Mouse (Mus musculus) spleen, postnatal 10 days (tissue): ENCODE results near the gene Zfp423.
A peak's percentile ranks its signal among the peaks of the same experiment; 100 is the strongest.
"Not testable (repeated sequence)": the region's sequence is repeated elsewhere in the genome, so short reads cannot be mapped to it uniquely, and the experiment has no call there.

ENCODE experiments used
- DNase-seq, 2 experiments: peaks; one replicate each; pipeline ENCODE4 v3.0.0; 2021 to 2022; ENCODE audit warnings: low spot score in 2 of 2

Gene Zfp423

GRCm38 (mm10) chr8:87904108-87904507, 55.3 kb downstream of the Zfp423 start:
- DNase-seq: no peak

DNA sequence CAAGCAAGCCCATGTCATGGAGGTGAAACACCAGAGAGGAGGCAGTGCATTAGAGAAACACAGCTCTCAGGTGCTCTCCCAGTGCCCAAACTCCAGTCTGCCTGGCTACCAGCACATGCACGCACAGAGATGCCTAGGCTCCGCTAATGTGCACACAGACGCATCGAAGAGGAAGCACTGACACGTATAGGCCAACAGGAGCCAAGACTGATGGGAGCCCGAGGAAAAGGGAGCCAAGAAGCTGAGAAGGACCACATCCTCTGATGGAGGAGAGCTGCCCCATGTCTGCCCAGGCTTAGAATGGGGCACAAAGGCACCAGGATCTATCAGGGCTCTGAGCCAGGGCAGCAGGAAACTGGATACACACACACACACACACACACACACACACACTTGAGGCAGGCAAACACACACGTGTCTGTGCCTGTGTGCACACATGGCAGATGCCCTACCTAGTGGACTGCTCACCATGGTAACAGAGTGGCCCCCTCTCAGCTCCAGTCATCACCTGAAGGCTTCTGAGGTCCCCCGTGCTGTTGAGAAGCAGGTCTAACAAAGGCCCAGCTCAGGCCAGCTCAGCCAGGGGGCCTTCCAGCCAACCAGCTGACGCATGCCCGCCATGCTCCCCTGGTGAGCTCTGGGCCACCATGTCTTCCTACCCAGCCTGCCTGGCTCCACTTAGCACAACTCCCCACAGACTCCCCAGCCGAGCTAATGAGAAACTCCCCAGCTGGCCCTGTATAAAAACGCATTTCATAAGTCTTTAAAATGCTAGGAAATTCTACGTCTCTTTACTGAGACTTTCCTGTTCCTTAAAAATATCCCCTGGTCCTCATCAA, 64.0 kb downstream of the Zfp423 start:
- DNase-seq: no peak

- DNase-seq: no peak
Measured at GRCm38 (mm10) chr8:87894287-87894686, 65.1 kb downstream of the Zfp423 start.

GRCm38 (mm10) chr8:87893547-87893946, 65.8 kb downstream of the Zfp423 start:
- DNase-seq: no peak

DNA sequence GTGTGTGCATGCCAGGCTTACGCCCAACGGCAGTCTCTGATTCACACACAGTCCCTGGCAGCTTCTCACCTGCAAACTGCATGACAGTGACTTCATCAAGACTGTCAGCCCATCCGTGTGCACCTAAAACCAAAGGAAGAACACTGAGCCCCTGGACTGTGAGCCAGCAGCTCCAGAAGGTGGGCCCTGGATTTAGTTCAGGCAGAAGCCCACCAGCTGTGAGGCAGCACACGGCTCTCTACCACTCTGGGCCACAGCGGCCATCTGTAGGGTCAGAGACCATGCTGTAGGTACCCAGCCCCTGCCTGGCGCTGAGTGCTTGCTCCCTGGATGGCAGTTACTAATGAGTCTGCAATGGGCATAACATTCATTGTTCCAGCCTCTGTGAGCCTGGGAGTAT, 66.5 kb downstream of the Zfp423 start:
- DNase-seq: no peak

DNA sequence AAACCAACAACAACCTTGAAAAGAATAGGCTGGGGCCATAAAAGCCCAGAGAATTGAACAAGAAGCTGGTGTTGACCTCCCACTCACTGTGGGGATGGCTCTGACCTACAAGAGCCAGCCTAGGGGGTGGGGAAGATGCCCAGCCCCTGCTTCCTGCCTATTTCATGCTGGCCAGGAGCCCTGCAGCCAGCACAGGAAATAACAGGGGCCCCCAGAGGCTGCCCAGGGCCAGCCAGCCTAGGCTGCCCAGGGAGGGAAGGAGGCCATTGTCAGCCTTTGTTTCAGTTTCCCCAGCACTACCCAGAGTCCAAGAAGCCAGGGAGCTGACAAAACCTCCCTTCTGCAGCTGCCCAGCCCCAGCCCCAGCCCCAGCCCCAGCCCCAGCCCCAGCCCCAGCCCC, 67.5 kb downstream of the Zfp423 start:
- DNase-seq: no peak

DNA sequence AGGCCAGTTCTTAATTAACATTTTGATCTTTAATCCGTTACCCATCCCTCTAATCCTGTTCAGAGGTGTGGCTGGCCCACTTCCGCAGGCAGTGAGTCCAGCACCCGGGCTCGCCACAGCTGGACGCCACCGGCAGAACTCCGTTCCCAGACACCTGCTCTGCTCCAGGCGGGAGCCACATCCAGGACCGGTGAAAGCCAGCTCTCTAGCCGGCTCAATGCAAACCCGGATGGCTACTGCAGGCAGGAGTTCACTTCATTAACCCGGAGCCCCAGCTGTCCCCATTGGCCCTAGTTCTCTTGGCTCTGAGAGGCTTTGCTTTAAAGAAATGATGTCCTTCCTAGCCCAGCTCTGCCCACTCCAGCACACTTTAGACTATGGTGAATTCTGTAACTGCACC, 71.4 kb downstream of the Zfp423 start:
- DNase-seq: no peak

GRCm38 (mm10) chr8:87881088-87881487, 78.3 kb downstream of the Zfp423 start:
- no peak for DNase-seq

DNA sequence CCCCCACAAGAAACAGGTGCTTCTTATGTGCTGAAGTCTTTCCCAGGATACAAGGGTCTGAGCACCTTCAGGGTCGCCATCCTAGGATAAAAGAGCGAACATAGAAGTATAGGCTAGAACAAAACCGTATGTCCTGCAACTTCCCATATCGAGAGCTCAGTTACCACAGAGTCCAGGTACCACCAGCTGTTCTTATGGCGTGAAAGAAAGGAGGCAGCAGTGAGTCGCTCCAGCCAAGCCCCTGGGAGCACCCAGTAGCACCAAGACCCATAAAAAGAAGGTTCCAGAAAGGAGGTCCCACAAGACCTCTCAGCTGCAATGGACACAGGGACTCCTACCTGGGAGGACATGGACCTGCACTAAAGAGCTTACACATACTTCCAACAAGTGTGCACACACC, 83.5 kb downstream of the Zfp423 start:
- DNase-seq: no peak

DNA sequence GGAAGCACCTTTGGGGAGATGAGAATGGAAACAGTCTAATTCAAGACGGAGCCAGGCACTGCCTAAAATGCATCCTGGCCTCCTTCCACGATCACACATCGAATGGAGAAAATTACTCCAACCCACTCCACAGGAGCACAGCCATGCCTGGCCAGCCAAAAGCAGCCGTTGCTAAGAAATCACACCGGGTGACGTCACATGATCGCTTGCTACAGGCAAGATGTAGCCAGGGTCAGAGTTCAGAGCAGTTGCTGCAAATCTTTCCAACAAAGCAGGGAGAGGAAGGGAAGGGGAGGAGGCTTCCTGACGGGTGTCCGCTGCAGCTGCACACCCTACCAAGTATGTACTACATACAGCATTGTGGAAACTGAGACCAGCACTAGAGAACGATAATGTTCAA, 83.9 kb downstream of the Zfp423 start:
- DNase-seq: no peak

DNA sequence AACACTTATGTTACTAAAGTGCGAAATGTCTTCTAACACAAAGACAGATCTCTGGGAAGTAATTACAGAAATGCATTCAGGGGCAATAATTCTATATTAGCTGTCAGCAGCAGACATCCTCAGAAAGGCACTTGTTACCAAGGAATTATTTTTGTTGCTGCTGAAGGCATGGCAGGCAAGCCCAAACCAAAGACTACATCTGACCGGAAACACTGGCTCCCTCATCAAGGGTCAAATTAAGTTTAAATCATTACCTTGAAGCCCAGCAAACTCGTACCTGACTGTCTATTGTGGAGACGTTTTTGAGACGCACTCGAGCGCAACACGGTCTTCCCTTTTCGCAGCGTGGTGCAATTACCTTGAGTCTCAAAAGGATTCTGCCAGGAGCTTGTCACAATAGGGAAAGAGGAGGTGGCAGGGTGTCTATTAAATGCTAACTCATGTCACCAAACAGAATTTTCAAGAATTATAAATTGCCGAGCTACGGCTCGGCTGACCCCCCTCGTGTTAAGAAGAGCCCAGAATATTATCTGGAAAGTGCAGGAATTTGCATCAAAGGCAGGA, 86.3 kb downstream of the Zfp423 start:
- no peak for DNase-seq

DNA sequence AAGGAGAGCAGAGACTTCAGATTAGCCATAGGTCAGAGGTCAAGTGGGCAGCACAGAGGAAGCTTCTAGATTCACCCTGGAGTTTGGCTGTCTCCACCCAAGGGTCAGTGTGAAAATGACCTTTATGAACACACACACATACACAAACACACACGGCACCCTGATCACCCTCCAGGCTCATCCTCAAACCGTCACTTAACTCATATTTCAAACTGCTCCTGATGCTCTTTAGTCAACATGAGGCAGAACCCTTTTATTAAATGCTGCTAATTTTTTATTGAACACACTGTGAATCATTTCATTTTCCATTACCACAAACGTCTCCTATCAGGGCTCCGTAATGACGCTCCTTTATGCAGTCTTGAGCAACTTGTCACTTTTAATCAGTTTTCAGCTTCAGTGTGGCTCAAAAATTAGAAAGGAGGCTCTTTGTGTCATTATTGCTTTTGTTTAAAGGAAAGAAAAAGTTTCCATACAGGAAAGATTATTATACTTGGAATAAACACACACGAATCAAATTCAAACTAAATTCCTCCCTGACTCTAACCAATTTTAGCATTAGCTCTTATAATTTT, 87.0 kb downstream of the Zfp423 start:
- DNase-seq: no peak

DNA sequence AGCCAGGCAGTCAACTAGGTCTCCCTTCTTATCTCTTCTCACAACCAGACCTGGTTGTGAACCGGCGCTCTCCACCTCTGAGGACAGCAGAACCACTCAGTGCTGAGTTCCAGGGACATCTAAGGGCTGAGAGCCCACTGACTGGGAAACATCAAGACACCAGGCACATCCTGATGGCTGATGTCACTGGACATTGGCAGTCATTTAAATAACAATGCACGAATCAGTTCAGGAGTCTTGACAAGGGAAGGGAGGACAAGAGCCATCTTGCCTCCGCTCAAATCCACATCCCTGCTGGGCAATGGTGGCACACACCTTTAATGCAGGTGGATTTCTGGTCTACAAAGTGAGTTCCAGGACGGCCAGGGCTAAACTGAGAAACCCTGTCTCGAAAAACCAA, 92.8 kb downstream of the Zfp423 start:
- no peak for DNase-seq

DNA sequence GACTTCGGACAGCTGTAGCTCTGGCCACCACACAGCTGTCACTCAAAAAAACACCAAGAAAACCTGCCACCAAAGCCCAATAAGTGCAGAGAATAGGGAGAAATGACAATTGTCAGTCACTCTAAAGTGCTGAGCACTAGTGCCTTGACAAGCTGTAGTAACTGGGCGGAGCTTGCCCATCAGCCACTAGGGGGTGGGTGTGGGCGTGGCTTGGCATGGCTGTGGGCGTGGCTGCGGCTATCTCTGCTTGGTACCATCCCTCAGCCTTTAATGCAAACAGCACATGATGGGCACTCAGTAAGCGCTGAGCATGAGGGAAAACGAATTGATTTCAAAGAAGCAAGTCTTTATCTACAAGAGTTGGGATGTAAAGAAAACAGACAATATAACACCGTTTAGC, 95.2 kb downstream of the Zfp423 start:
- DNase-seq: peak in 1 of 2 experiments; percentile 23

GRCm38 (mm10) chr8:87863128-87863527, 96.3 kb downstream of the Zfp423 start:
- DNase-seq: no peak

- DNase-seq: no peak
Measured at GRCm38 (mm10) chr8:87861718-87862117, 97.7 kb downstream of the Zfp423 start.

GRCm38 (mm10) chr8:87860905-87861304, 98.5 kb downstream of the Zfp423 start:
- no peak for DNase-seq

- DNase-seq: no peak
Measured at GRCm38 (mm10) chr8:87851871-87852270, 107.5 kb downstream of the Zfp423 start.

- no peak for DNase-seq
Measured at GRCm38 (mm10) chr8:87851380-87851779, 108.0 kb downstream of the Zfp423 start.

- no peak for DNase-seq
Measured at GRCm38 (mm10) chr8:87848836-87849235, 110.6 kb downstream of the Zfp423 start.

DNA sequence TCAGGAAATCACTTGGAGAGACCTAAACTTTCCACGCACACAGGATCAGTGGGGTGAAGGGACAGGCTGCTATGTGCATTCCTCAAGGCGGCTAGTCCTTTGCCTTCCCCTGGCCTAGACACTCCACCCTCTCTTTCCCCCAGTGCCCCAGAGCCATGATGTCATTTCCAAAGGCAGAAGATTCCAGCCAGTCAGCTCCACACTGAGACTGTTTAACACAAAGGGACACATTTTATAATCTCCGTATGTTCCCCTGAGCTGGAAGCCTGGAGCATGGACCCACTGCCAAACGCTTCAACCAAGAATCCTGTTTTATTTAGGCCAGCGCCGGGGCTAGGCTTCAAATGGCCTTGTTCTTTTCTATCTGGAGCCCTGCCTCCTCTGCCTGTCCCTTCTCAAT, 111.6 kb downstream of the Zfp423 start:
- no peak for DNase-seq

DNA sequence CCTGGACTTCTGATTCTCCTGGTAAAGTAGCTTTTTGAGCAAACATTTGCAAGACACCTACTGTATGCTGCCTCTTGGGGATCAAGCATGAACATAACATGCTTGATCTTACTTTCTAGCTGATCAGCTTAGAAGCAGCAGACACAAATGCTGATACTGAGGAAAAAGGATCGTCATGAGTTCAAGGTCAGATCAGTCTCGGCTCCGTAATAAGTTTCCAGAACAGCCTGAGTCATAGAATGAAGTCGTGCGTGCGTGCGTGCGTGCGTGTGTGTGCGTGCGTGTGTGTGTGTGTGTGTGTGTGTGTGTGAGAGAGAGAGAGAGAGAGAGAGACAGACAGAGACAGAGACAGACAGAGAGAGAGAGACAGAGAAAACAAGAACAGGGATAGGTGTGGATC, 117.3 kb downstream of the Zfp423 start:
- DNase-seq: not testable (repeated sequence)

DNA sequence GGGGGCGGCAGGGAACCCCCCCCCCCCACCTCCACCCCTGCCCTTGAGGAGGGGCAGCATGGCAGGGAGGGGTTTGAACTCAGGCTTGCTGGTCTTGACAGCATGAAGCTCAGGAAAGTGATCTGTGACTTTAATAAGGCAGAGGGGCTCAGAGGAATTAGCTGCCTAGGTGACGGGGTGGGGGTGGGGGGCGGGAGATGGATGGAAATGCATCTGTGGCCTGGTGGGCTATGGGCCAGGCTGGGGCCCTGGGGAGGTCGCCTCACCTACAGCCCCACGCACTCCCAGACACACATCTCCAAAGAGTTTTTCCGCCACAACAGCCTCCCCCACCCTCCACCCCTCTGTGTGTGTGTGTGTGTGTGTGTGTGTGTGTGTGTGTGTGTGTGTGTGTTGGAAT, 122.1 kb downstream of the Zfp423 start:
- no peak for DNase-seq
